Mouse (Mus musculus): Measurements from ENCODE around the gene Spata16. TPM values are rescaled to one million over a fixed set of nuclear protein-coding genes. Genes with fewer than 3 reads are reported as not detected.
A peak's percentile ranks its signal among the peaks of the same experiment; 100 is the strongest.

The Spata16 gene
- polyA plus RNA-seq, 1 experiment from 2014 or later: not detected

- Histone ChIP-seq H3K4me1 (ENCODE audit: control insufficient read depth, insufficient read depth, low read length) (no peaks in the 10 kb centered on the region), H3K27ac (ENCODE audit: low read depth, low read length) (no peak overlapping the region), H3K27me3 (ENCODE audit: control insufficient read depth, insufficient read depth, low read length) (no peaks in the 10 kb centered on the region), H3K9me3 (ENCODE audit: control insufficient read depth, low read length) (no peaks in the 10 kb centered on the region), H3K9ac (ENCODE audit: low read length) (no peak overlapping the region), H3K4me3 (ENCODE audit: low read depth, low read length) (no peak overlapping the region), H3K4me2 (ENCODE audit: low read depth) (no peak overlapping the region), H3K36me3 (ENCODE audit: control insufficient read depth, insufficient read depth, low read length) (no peaks in the 10 kb centered on the region)
- 91% methylated on average over 8 of the region's 8 CpGs for WGBS
- no peak for ATAC-seq (ENCODE audit: insufficient read depth, low FRiP score, low TSS enrichment)
- DNase-seq (ENCODE audit: low spot score): no peak
Measured at GRCm38 (mm10) chr3:26814307-26814706, 176.9 kb downstream of the Spata16 start.

DNA sequence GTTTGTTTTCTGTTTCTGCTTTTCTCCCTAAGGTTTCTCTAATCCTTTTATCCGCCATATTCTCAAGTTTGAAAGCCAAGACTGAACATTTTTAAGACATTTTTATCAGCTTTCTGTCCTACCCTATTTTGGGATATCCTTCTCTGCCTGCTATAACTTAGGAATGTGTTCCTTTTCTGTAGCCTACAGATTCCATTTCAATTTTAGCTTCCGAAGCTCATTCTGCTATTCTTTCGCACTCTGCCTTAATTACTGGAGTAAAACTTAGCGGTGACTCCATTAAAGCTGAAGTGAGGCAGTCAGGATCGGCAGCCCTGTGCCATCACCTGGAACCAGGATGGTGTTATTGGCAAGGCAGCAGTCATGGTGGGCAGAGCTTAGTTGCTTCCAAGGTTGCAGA, 178.3 kb downstream of the Spata16 start:
- ATAC-seq (ENCODE audit: insufficient read depth, low FRiP score, low TSS enrichment): no peak
- no peak overlapping the region for H3K27ac ChIP-seq (ENCODE audit: low read depth, low read length)
- no peaks in the 10 kb centered on the region for H3K9me3 ChIP-seq (ENCODE audit: control insufficient read depth, low read length)
- H3K27me3 ChIP-seq (ENCODE audit: control insufficient read depth, insufficient read depth, low read length): no peaks in the 10 kb centered on the region
- no peaks in the 10 kb centered on the region for H3K36me3 ChIP-seq (ENCODE audit: control insufficient read depth, insufficient read depth, low read length)
- no peaks in the 10 kb centered on the region for H3K4me1 ChIP-seq (ENCODE audit: control insufficient read depth, insufficient read depth, low read length)
- H3K4me2 ChIP-seq (ENCODE audit: low read depth): no peak overlapping the region
- 92% methylated on average over 5 of the region's 5 CpGs for WGBS
- H3K4me3 ChIP-seq (ENCODE audit: low read depth, low read length): no peak overlapping the region
- H3K9ac ChIP-seq (ENCODE audit: low read length): no peak overlapping the region
- DNase-seq (ENCODE audit: low spot score): no peak

- H3K36me3 ChIP-seq (ENCODE audit: control insufficient read depth, insufficient read depth, low read length): no peaks in the 10 kb centered on the region
- no peak for ATAC-seq (ENCODE audit: insufficient read depth, low FRiP score, low TSS enrichment)
- H3K9me3 ChIP-seq (ENCODE audit: control insufficient read depth, low read length): no peaks in the 10 kb centered on the region
- H3K27ac ChIP-seq (ENCODE audit: low read depth, low read length): no peak overlapping the region
- no peak for DNase-seq (ENCODE audit: low spot score)
- H3K4me3 ChIP-seq (ENCODE audit: low read depth, low read length): no peak overlapping the region
- H3K9ac ChIP-seq (ENCODE audit: low read length): no peak overlapping the region
- H3K27me3 ChIP-seq (ENCODE audit: control insufficient read depth, insufficient read depth, low read length): no peaks in the 10 kb centered on the region
- 49% methylated on average over 5 of the region's 5 CpGs for WGBS
- H3K4me1 ChIP-seq (ENCODE audit: control insufficient read depth, insufficient read depth, low read length): no peaks in the 10 kb centered on the region
- H3K4me2 ChIP-seq (ENCODE audit: low read depth): no peak overlapping the region
Measured at GRCm38 (mm10) chr3:26819398-26819797, 182.0 kb downstream of the Spata16 start.

GRCm38 (mm10) chr3:26826958-26827839, 189.8 kb downstream of the Spata16 start:
- Histone ChIP-seq H3K27me3 (ENCODE audit: control insufficient read depth, insufficient read depth, low read length) (no peaks in the 10 kb centered on the region), H3K4me1 (ENCODE audit: control insufficient read depth, insufficient read depth, low read length) (no peaks in the 10 kb centered on the region), H3K9me3 (ENCODE audit: control insufficient read depth, low read length) (no peaks in the 10 kb centered on the region), H3K36me3 (ENCODE audit: control insufficient read depth, insufficient read depth, low read length) (no peaks in the 10 kb centered on the region), H3K9ac (ENCODE audit: low read length) (no peak overlapping the region), H3K4me3 (ENCODE audit: low read depth, low read length) (no peak overlapping the region), H3K27ac (ENCODE audit: low read depth, low read length) (no peak overlapping the region), H3K4me2 (ENCODE audit: low read depth) (no peak overlapping the region)
- WGBS: 85% methylated on average over 7 of the region's 7 CpGs
- no peak for ATAC-seq (ENCODE audit: insufficient read depth, low FRiP score, low TSS enrichment)
- DNase-seq (ENCODE audit: low spot score): no peak

GRCm38 (mm10) chr3:26832954-26833353, 195.5 kb downstream of the Spata16 start:
- no peaks in the 10 kb centered on the region for H3K9me3 ChIP-seq (ENCODE audit: control insufficient read depth, low read length)
- no peak overlapping the region for H3K9ac ChIP-seq (ENCODE audit: low read length)
- DNase-seq (ENCODE audit: low spot score) (no peak), ATAC-seq (ENCODE audit: insufficient read depth, low FRiP score, low TSS enrichment) (no peak)
- H3K4me1 ChIP-seq (ENCODE audit: control insufficient read depth, insufficient read depth, low read length): no peaks in the 10 kb centered on the region
- no peaks in the 10 kb centered on the region for H3K27me3 ChIP-seq (ENCODE audit: control insufficient read depth, insufficient read depth, low read length)
- WGBS: 90% methylated on average over 5 of the region's 5 CpGs
- no peaks in the 10 kb centered on the region for H3K36me3 ChIP-seq (ENCODE audit: control insufficient read depth, insufficient read depth, low read length)
- H3K4me3 ChIP-seq (ENCODE audit: low read depth, low read length): no peak overlapping the region
- H3K27ac ChIP-seq (ENCODE audit: low read depth, low read length): no peak overlapping the region
- H3K4me2 ChIP-seq (ENCODE audit: low read depth): no peak overlapping the region

DNA sequence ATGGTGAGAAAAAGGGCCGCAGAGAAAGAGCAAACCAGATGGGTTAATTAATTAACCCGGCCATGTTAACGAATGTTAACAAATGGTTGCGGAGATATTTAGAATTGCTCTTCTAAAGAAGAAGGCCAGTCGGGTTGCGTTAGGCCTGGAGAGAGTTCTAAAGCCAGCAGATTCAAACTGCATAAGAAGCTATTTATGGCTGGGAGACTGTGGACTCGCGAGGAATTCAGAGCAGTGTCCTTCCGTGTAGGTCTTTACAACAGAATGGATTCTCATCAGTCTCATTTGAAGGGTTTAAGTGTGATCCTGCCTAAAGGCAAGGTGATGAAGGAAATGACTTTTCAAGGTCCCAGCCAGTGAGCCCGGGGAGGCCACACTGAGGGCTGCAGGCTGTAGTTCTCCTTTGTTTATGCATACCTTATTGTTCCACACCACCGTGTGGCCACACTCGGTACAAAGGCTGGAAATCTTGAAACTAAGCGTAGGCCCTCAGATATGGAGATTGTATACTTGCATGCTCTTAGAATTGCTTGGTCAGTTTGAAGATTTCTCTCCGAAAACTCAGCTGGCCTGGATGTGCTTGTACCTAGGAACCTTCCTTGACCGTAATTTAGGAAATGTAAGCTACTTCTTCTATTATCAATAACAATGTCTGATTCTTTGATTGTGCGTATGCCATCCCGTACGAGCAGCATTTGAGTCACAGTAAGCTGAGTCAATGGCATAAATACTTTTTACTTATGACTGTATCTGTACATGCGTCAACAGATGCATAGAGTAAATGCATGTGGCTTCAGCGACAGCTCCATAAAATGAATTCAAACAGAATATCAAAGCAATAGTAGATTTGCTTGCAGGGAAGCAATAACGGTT, 197.0 kb downstream of the Spata16 start:
- Histone ChIP-seq H3K27me3 (ENCODE audit: control insufficient read depth, insufficient read depth, low read length) (no peaks in the 10 kb centered on the region), H3K27ac (ENCODE audit: low read depth, low read length) (no peak overlapping the region), H3K4me2 (ENCODE audit: low read depth) (no peak overlapping the region), H3K9ac (ENCODE audit: low read length) (no peak overlapping the region), H3K4me1 (ENCODE audit: control insufficient read depth, insufficient read depth, low read length) (no peaks in the 10 kb centered on the region), H3K9me3 (ENCODE audit: control insufficient read depth, low read length) (no peaks in the 10 kb centered on the region), H3K36me3 (ENCODE audit: control insufficient read depth, insufficient read depth, low read length) (no peaks in the 10 kb centered on the region), H3K4me3 (ENCODE audit: low read depth, low read length) (no peak overlapping the region)
- ATAC-seq (ENCODE audit: insufficient read depth, low FRiP score, low TSS enrichment) (peak; percentile 78), DNase-seq (ENCODE audit: low spot score) (peak; percentile 61)
- WGBS: 69% methylated on average over 21 of the region's 21 CpGs

GRCm38 (mm10) chr3:26835051-26835755, 197.8 kb downstream of the Spata16 start:
- Histone ChIP-seq H3K4me2 (ENCODE audit: low read depth) (no peak overlapping the region), H3K36me3 (ENCODE audit: control insufficient read depth, insufficient read depth, low read length) (no peaks in the 10 kb centered on the region), H3K9me3 (ENCODE audit: control insufficient read depth, low read length) (no peaks in the 10 kb centered on the region), H3K9ac (ENCODE audit: low read length) (no peak overlapping the region), H3K27me3 (ENCODE audit: control insufficient read depth, insufficient read depth, low read length) (no peaks in the 10 kb centered on the region), H3K4me1 (ENCODE audit: control insufficient read depth, insufficient read depth, low read length) (no peaks in the 10 kb centered on the region), H3K4me3 (ENCODE audit: low read depth, low read length) (no peak overlapping the region), H3K27ac (ENCODE audit: low read depth, low read length) (no peak overlapping the region)
- WGBS: 88% methylated on average over 17 of the region's 17 CpGs
- no peak for ATAC-seq (ENCODE audit: insufficient read depth, low FRiP score, low TSS enrichment)
- DNase-seq (ENCODE audit: low spot score): no peak

- H3K9ac ChIP-seq (ENCODE audit: low read length): no peak overlapping the region
- DNase-seq (ENCODE audit: low spot score) (no peak), ATAC-seq (ENCODE audit: insufficient read depth, low FRiP score, low TSS enrichment) (no peak)
- H3K4me3 ChIP-seq (ENCODE audit: low read depth, low read length): no peak overlapping the region
- 92% methylated on average over 3 of the region's 3 CpGs for WGBS
- H3K36me3 ChIP-seq (ENCODE audit: control insufficient read depth, insufficient read depth, low read length): no peaks in the 10 kb centered on the region
- H3K4me1 ChIP-seq (ENCODE audit: control insufficient read depth, insufficient read depth, low read length): no peaks in the 10 kb centered on the region
- H3K27ac ChIP-seq (ENCODE audit: low read depth, low read length): no peak overlapping the region
- H3K27me3 ChIP-seq (ENCODE audit: control insufficient read depth, insufficient read depth, low read length): no peaks in the 10 kb centered on the region
- H3K4me2 ChIP-seq (ENCODE audit: low read depth): no peak overlapping the region
- no peaks in the 10 kb centered on the region for H3K9me3 ChIP-seq (ENCODE audit: control insufficient read depth, low read length)
Measured at GRCm38 (mm10) chr3:26845041-26845440, 207.6 kb downstream of the Spata16 start.

Data from neural tube, embryonic 11.5 days (tissue).